Mouse (Mus musculus) small intestine, adult 2 months (tissue): ENCODE measurements around the gene Ptprm. TPM values are rescaled to one million over a fixed set of nuclear protein-coding genes. Genes with fewer than 3 reads are reported as not detected.

Source experiments
- H3K27ac ChIP-seq: fragments of 200-500 bp; 2 replicates; pipeline ENCODE4 v1.5.1; 2012; ENCODE audit warnings: low read depth, low read length, control low read depth, inconsistent platforms; ENCODE audit not compliant: insufficient read depth
- H3K27me3 ChIP-seq: fragments of 200-500 bp; 2 replicates; pipeline ENCODE4 v1.6.1; 2012; ENCODE audit warnings: mild to moderate bottlenecking, moderate library complexity, low read length, inconsistent platforms; ENCODE audit not compliant: control insufficient read depth, insufficient read depth
- H3K36me3 ChIP-seq: fragments of 200-500 bp; 2 replicates; pipeline ENCODE4 v1.6.1; 2012; ENCODE audit warnings: mild to moderate bottlenecking, low read length, control low read depth, inconsistent platforms; ENCODE audit not compliant: control insufficient read depth, insufficient read depth
- H3K4me1 ChIP-seq: fragments of 200-500 bp; 2 replicates; pipeline ENCODE4 v1.6.1; 2012; ENCODE audit warnings: low read length, inconsistent platforms, mixed read lengths; ENCODE audit not compliant: control insufficient read depth, insufficient read depth, insufficient read length
- H3K4me3 ChIP-seq: fragments of 200-500 bp; 2 replicates; pipeline ENCODE4 v1.5.1; 2012; ENCODE audit warnings: low read depth, mild to moderate bottlenecking, control low read depth, inconsistent platforms, low read length, moderate library complexity
- CTCF ChIP-seq: fragments of 200-500 bp; IDR thresholded peaks from 2 replicates; pipeline ENCODE4 v1.5.1; 2012; ENCODE audit warnings: low read depth, mild to moderate bottlenecking, control low read depth, inconsistent platforms, low read length, moderate library complexity, mixed read lengths; ENCODE audit not compliant: insufficient replicate concordance, insufficient read length; ENCODE audit errors: extremely low read depth
- POLR2A ChIP-seq: fragments of 200-500 bp; IDR thresholded peaks from 2 replicates; pipeline ENCODE4 v1.6.1; 2012; ENCODE audit warnings: low read depth, mild to moderate bottlenecking, control low read depth, inconsistent platforms, low read length, moderate library complexity
- WGBS: fragments of 180-500 bp; shearing (Covaris S2); methylation state at CpG from one replicate; pipeline ENCODE4 v1.1.7; 2018; 5-methylcytosine and 5-hydroxymethylcytosine counted together
- polyA plus RNA-seq: library from polyadenylated mRNA; depleted of rRNA; stranded (reverse); fragments of >200 nt; gene quantifications from 2 replicates; pipeline ENCODE4 v1.2.3, GENCODE M21; 2012

Ptprm gene
- polyA plus RNA-seq, 1 experiment = 3.8 TPM

DNA sequence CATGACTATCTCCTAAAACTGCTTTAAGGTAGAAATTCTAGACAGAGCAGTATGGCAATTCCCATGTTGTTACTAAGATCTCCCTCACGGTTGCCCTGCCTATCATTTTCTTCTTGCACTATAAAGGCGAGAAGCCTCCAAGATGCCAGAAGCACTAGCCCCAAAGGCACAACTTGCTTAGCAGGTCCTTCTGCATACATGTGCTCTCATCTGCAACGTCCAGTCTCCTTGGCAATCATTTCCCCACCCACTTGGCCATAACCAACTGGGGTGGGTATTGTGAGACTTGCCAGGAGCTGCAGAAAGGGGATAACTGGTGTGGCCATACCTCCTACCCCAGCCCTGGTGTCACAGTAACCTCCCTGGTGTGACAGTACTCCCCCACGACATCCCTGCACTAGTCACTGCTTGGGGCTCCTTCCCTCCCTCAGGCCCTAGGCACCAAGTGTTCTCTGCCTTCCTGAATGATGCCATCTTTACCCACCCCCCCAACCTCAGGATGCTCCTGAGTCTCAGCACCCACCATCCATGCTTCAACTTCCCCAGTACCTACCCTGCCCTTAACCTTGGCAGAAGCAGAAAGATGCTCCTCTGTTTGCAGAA is 108.9 kb downstream of the Ptprm start:
- Histone ChIP-seq H3K27ac (no peak overlapping the region), H3K4me3 (no peak overlapping the region), H3K4me1 (no peaks in the 10 kb centered on the region), H3K36me3 (no peaks in the 10 kb centered on the region), H3K27me3 (no peaks in the 10 kb centered on the region)
- TF ChIP-seq CTCF = no peak
- no peak for TF ChIP-seq POLR2A
- WGBS = 62% methylated on average over 4 of the region's 4 CpGs

DNA sequence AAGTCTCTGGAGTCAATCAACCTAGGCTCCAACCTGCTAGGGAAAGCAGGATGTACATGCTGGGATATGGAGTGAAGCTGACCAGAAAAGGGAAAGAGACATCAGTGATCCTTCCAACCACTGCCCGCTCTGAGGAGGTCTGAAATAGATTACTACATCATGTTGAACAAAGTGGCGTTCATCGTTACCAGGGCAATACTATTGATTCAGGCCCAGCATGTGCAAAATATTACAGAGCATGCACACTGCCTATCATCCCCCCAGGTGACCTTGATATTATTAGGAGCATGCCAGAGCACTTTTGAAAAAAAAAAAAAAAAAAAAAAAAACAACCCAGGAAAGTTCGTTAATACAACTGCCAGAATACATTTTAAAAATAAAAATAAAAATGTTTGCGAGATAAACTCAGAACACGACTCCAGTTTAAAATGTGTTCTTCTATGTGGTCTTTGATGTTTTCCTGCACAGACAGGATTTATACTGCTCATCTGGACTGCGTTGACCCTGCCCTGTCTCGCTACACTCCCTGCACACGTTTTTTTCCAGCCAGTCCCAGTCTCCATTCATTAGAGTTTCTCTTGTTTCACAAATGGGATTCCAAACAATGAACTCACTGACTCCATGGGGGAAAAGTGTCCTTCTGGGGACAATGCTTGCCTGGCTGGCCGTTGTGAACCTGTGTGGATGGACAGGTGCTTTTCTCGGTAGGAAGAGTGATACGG is 111.3 kb downstream of the Ptprm start:
- 76% methylated on average over 12 of the region's 12 CpGs for WGBS
- no peak for TF ChIP-seq POLR2A
- TF ChIP-seq CTCF = no peak

DNA sequence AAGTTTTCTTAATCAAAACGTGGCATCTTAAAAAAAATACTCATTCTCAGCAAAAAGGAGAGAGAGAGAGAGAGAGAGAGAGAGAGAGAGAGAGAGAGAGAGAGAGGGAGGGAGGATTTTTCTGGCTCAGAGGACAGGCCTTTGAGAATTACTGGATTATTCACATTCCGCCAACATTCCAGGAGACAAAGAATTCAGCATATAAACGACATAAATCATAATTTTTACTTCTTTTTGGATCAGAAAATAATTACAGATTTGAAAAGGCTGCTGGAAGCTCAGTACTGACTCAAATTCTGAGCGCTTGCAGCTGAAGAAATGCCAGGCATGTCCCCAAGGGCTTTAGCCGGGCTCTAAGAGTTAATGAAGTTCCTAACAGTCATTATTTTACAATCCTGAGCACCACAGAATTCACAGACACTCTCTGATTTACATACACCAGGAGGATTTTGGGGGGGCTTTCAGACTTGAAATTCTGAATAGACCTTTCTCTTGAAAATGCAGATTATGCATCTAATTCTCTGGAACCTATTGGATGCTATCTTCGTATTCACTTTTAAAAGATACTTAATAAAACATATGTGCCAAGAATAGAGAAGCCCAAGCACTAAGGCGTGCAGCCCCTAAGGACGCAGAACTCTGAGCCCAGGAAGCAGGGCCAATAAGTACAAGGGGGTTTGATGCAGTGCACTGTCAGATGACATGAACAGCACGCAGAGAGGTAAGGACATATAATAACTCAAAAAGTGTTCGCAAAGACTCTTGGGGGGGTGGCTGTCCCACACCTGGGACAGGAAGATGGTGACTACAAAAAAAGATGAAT is 112.1 kb downstream of the Ptprm start:
- Histone ChIP-seq H3K27me3 (no peaks in the 10 kb centered on the region), H3K4me3 (no peak overlapping the region), H3K27ac (no peak overlapping the region), H3K36me3 (no peaks in the 10 kb centered on the region), H3K4me1 (no peaks in the 10 kb centered on the region)
- 71% methylated on average over 10 of the region's 10 CpGs for WGBS
- TF ChIP-seq POLR2A (no peak), CTCF (no peak)

More for the DNA sequence above, 111.3 kb downstream of the Ptprm start:
- no peak overlapping the region for H3K4me3 ChIP-seq
- no peak overlapping the region for H3K27ac ChIP-seq
- no peaks in the 10 kb centered on the region for H3K4me1 ChIP-seq
- no peaks in the 10 kb centered on the region for H3K36me3 ChIP-seq
- H3K27me3 ChIP-seq = no peaks in the 10 kb centered on the region

DNA sequence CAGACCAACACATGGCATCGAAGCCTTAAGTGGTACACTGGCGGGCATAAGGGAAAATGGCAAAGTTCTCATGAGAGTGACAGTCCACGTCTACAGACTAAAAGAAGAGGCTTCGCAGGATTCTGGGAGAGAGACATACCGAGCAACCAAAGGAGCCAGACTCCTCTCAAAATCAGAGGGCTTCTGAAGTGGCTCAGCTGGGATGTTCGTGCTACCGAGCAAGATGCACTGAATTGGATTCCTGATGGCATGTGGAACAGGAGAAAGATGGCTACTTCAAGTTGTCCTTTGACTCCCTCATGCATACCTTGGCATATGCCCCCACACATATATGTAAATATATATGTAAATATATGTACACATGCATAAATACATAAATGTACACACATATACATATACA is 115.4 kb downstream of the Ptprm start:
- Histone ChIP-seq H3K4me3 (no peak overlapping the region), H3K27ac (no peak overlapping the region), H3K4me1 (no peaks in the 10 kb centered on the region), H3K36me3 (no peaks in the 10 kb centered on the region), H3K27me3 (no peaks in the 10 kb centered on the region)
- TF ChIP-seq CTCF (no peak), POLR2A (no peak)
- 87% methylated on average over 7 of the region's 7 CpGs for WGBS

DNA sequence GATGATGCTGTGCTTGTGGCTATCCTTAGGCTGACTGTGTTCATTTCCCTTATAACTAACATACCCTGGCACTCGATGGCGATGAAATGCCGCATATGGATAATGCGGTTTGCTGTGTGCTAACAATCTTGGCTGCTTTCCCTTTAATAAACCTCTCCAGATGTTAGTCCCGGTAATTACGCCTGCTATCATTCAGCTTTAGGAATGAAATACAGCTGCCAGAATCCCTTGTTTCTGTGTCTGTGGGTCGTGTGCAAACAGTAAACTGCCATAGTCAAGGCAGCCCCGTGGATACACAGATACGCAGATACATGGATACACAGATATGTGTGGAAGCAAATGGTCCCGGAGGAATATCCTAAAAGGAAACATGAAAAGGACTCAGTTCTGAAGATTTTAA is 116.8 kb downstream of the Ptprm start:
- Histone ChIP-seq H3K36me3 (no peaks in the 10 kb centered on the region), H3K27me3 (no peaks in the 10 kb centered on the region), H3K27ac (no peak overlapping the region), H3K4me1 (no peaks in the 10 kb centered on the region), H3K4me3 (no peak overlapping the region)
- no peak for TF ChIP-seq CTCF
- TF ChIP-seq POLR2A = no peak
- 76% methylated on average over 10 of the region's 10 CpGs for WGBS

DNA sequence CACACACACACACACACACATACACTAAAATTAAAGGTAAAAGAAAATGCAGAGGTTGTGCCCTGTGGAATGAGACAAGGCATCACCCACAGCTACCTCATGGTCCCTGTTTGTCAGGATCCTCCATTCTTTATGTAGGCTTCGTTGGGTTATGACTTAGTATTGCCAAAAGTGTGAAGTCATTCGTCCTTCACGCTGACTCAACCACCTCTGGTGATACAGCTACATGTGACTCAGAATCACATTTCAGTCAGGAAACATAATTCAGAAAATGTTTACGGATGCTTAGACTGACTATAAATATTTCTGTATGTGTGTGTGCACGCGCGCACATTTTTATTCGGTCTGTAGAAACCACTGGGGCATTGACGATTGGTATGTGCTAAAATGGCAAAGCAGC is 121.2 kb downstream of the Ptprm start:
- Histone ChIP-seq H3K4me1 (no peaks in the 10 kb centered on the region), H3K27me3 (no peaks in the 10 kb centered on the region), H3K27ac (no peak overlapping the region), H3K4me3 (no peak overlapping the region), H3K36me3 (no peaks in the 10 kb centered on the region)
- TF ChIP-seq CTCF = no peak
- 84% methylated on average over 9 of the region's 9 CpGs for WGBS

DNA sequence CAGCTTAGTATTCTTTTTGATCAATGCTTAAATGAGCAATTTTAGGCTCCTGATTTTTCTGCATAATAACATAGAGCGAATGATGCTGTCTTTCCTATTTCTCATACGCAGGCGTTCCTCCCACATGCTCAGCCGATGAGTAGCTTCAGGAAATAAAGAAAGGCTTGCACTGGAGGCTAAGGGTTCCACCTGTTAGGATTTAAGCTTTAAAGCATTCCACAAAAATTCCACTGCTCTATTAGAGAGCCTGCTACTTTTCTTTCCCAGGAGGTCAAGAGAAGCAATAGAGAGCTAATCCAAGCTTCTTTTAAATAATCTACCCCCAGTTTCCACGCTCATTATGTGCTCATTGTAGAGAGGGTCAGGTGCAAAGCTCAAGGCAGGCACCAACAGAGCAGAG is 127.3 kb downstream of the Ptprm start:
- 74% methylated on average over 5 of the region's 5 CpGs for WGBS
- H3K4me1 ChIP-seq = no peaks in the 10 kb centered on the region
- H3K4me3 ChIP-seq = no peak overlapping the region
- no peak for TF ChIP-seq POLR2A
- no peak for TF ChIP-seq CTCF
- H3K27ac ChIP-seq = no peak overlapping the region
- H3K27me3 ChIP-seq = no peaks in the 10 kb centered on the region
- no peaks in the 10 kb centered on the region for H3K36me3 ChIP-seq
